Mouse (Mus musculus): ENCODE measurements at regions not wholly inside any gene's neighbourhood (a gene's known extent, or its start where the extent isn't known, plus 50 kb on each side); places are given as distances from the start of the nearest gene placed in this dataset.

DNA sequence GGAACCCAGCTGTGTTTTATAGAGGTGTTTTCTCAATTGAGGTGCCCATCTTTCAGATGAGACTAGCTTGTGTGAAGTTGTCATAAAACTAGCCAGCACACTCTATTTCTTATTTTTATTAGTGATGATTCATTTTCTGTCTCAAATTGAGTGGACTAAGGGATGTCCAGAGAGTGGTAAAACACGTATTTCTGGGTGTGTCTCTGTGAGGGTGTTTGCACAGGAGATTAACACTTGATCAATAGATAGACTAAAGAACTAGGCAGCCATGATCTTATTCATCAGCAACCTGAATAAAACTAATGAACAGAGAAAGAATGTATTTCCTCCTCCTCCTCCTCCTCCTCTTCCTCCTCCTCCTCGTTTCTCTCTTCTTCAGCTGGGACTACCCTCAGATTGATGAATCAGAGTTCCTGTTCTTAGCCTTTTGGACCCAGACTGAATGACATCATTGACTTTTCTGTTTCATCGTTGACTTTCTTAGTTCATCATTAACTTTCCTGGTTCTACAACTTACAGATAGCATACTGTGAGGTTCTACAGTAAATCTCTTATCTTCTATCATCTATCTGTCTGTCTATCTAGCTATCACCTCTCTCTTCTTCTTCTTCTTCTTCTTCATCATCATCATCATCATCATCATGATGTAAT, 70.0 kb upstream of the Raph1 start:
- Histone ChIP-seq H3K27ac (ENCODE audit: low read depth, low read length) (no peak overlapping the region), H3K9ac (no peak overlapping the region), H3K9me3 (ENCODE audit: low read length) (no peaks in the 10 kb centered on the region), H3K4me1 (ENCODE audit: insufficient read depth) (peaks cover 5% of the 10 kb centered on the region), H3K4me2 (ENCODE audit: low read depth) (no peak overlapping the region), H3K36me3 (ENCODE audit: insufficient read depth) (no peaks in the 10 kb centered on the region), H3K4me3 (ENCODE audit: low read depth, low read length) (no peak overlapping the region), H3K27me3 (ENCODE audit: insufficient read depth, low read length) (no peaks in the 10 kb centered on the region)
- 78% methylated on average over 3 of the region's 3 CpGs for WGBS
- DNase-seq = no peak
- ATAC-seq = no peak
- TF ChIP-seq CTCF (IDR thresholded peaks at IDR 0.05; ENCODE audit: low read depth) = no peak

DNA sequence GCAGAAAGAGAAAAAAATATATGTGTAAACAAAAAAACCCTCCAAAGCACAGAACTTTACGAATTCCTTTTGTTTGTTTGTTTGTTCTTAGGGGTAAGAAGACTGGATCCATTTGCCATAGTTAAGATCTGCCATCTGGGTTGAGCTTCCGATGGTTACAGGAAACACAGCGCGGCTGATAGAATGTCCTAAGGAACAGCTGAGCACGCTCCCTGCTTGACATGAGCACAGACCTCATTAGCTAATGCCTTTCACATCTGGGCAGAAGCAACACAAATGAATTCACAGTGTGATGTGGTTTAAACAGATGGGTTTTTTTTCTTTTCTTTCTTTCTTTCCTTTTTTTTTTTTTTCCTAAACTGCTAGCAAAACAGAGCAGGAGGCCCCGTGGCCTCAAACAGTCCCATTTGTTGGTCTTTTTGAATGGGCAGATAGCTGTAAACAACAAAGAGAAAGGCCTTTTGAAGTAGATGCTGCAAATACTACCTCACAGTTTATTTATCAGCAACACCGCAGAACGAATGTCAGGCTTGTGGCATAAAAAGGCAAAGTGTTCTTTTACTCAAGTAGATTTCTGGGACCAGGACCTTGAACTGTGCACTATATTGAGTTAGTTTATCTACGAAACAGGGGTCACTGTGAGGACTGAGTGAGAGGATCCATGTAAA, 61.0 kb upstream of the Raph1 start:
- H3K4me1 ChIP-seq (ENCODE audit: insufficient read depth) = no peaks in the 10 kb centered on the region
- H3K9me3 ChIP-seq (ENCODE audit: low read length) = no peaks in the 10 kb centered on the region
- WGBS = 28% methylated on average over 9 of the region's 9 CpGs
- H3K36me3 ChIP-seq (ENCODE audit: insufficient read depth) = no peaks in the 10 kb centered on the region
- no peak for TF ChIP-seq CTCF (IDR thresholded peaks at IDR 0.05; ENCODE audit: low read depth)
- no peak overlapping the region for H3K4me3 ChIP-seq (ENCODE audit: low read depth, low read length)
- H3K9ac ChIP-seq = no peak overlapping the region
- H3K27ac ChIP-seq (ENCODE audit: low read depth, low read length) = no peak overlapping the region
- no peaks in the 10 kb centered on the region for H3K27me3 ChIP-seq (ENCODE audit: insufficient read depth, low read length)
- no peak overlapping the region for H3K4me2 ChIP-seq (ENCODE audit: low read depth)
- DNase-seq = no peak
- ATAC-seq = no peak

GRCm38 (mm10) chr1:60627367-60627766, 60.5 kb upstream of the Raph1 start:
- H3K9me3 ChIP-seq (ENCODE audit: low read length) = no peaks in the 10 kb centered on the region
- no peaks in the 10 kb centered on the region for H3K4me1 ChIP-seq (ENCODE audit: insufficient read depth)
- WGBS = 27% methylated on average over 4 of the region's 4 CpGs
- H3K36me3 ChIP-seq (ENCODE audit: insufficient read depth) = no peaks in the 10 kb centered on the region
- H3K27ac ChIP-seq (ENCODE audit: low read depth, low read length) = no peak overlapping the region
- ATAC-seq (no peak), DNase-seq (no peak)
- H3K4me2 ChIP-seq (ENCODE audit: low read depth) = no peak overlapping the region
- no peak overlapping the region for H3K9ac ChIP-seq
- TF ChIP-seq CTCF (IDR thresholded peaks at IDR 0.05; ENCODE audit: low read depth) = no peak
- no peaks in the 10 kb centered on the region for H3K27me3 ChIP-seq (ENCODE audit: insufficient read depth, low read length)
- H3K4me3 ChIP-seq (ENCODE audit: low read depth, low read length) = no peak overlapping the region

DNA sequence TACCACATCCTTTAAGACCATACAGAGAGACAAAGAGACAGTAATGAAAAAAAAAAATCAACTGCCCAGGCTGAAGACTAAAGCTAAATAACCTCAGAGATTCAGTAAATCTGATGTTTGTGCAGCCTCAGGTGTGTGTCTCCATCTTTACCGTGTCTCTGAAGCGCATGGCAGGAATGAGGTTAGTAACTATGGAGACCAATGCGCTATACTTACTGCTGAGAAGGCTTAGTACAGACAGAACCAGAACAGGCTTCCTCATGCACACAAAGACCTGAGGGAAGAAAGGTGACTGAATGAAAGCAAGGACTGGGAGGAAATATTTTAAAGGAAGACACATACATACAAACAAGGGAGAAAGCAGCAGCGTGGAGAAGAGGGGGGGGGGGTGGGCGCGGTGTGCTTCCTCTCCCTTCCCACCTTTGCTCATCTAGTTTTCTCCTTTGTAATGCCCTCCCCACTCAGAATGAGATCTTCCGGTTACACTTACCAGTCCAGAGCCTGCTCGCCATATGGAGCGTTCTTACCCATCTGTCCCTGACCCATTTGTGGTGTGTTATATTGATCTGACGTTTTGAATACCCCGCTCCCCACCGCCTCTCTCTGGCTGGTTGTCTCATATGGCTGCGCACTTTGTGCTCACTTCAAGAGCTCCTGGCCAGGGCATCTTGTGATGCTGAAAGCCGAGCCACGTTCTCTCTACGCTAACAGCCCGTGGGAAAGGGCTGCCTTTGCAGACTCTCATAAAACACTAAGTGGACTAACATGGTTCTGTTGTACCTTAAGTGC, 59.0 kb upstream of the Raph1 start:
- Histone ChIP-seq H3K9me3 (ENCODE audit: low read length) (no peaks in the 10 kb centered on the region), H3K36me3 (ENCODE audit: insufficient read depth) (no peaks in the 10 kb centered on the region), H3K27ac (ENCODE audit: low read depth, low read length) (peak overlapping the region; percentile 50), H3K27me3 (ENCODE audit: insufficient read depth, low read length) (no peaks in the 10 kb centered on the region), H3K9ac (no peak overlapping the region), H3K4me1 (ENCODE audit: insufficient read depth) (no peaks in the 10 kb centered on the region), H3K4me2 (ENCODE audit: low read depth) (peak overlapping the region; percentile 26), H3K4me3 (ENCODE audit: low read depth, low read length) (no peak overlapping the region)
- WGBS = 54% methylated on average over 17 of the region's 17 CpGs
- ATAC-seq (peak; percentile 92), DNase-seq (peak; percentile 59)
- TF ChIP-seq CTCF (IDR thresholded peaks at IDR 0.05; ENCODE audit: low read depth) = no peak

DNA sequence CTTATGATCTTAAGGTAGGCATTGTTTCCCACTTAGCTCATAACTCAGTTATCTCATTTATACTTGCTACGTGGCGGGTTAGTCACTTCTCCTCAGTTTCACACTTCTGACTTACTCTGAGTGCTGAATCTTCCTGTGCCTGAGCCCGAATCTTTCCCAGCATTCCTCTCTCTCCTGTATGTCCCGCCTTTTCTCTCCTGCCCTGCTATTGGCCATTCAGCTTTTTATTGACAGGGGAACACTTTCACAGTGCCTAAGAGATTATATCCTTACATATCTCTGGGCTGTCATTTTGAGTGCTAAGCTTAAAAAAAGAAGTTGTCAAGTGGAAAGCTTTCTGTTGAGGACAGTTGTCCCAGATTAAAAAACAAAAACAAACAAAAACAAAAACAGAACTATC, 57.3 kb upstream of the Raph1 start:
- ATAC-seq (no peak), DNase-seq (no peak)
- Histone ChIP-seq H3K4me1 (ENCODE audit: insufficient read depth) (no peaks in the 10 kb centered on the region), H3K4me2 (ENCODE audit: low read depth) (no peak overlapping the region), H3K9ac (no peak overlapping the region), H3K27me3 (ENCODE audit: insufficient read depth, low read length) (no peaks in the 10 kb centered on the region), H3K4me3 (ENCODE audit: low read depth, low read length) (no peak overlapping the region), H3K36me3 (ENCODE audit: insufficient read depth) (no peaks in the 10 kb centered on the region), H3K9me3 (ENCODE audit: low read length) (no peaks in the 10 kb centered on the region), H3K27ac (ENCODE audit: low read depth, low read length) (no peak overlapping the region)
- 91% methylated on average over 4 of the region's 4 CpGs for WGBS
- no peak for TF ChIP-seq CTCF (IDR thresholded peaks at IDR 0.05; ENCODE audit: low read depth)

- DNase-seq = no peak
- no peak for ATAC-seq
- H3K4me1 ChIP-seq (ENCODE audit: insufficient read depth) = no peaks in the 10 kb centered on the region
Observed at GRCm38 (mm10) chr1:60623440-60624016, 56.6 kb upstream of the Raph1 start.

DNA sequence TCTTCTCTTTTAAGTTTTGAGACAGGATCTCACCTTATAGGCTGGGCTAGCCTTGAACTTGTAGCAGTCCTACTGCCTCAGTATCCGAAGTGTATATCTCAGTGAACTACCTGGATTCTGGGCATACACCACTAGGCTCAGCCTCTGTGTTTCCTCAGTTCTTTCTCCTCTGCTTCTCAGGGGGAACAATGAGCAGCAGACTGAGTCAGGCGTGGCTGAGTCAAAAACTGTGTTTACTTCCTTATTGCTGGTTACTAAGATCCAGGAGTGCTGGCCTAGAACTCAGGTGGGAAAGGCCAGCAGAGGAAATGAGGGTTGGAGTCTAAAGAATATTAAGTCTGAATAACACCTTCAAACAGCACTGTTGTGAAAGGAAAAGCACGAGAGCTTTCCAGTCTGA, 54.9 kb upstream of the Raph1 start:
- no peaks in the 10 kb centered on the region for H3K27me3 ChIP-seq (ENCODE audit: insufficient read depth, low read length)
- ATAC-seq (no peak), DNase-seq (no peak)
- H3K4me3 ChIP-seq (ENCODE audit: low read depth, low read length) = no peak overlapping the region
- no peaks in the 10 kb centered on the region for H3K9me3 ChIP-seq (ENCODE audit: low read length)
- no peak for TF ChIP-seq CTCF (IDR thresholded peaks at IDR 0.05; ENCODE audit: low read depth)
- 75% methylated on average over 3 of the region's 3 CpGs for WGBS
- H3K4me2 ChIP-seq (ENCODE audit: low read depth) = no peak overlapping the region
- H3K4me1 ChIP-seq (ENCODE audit: insufficient read depth) = no peaks in the 10 kb centered on the region
- H3K9ac ChIP-seq = no peak overlapping the region
- no peak overlapping the region for H3K27ac ChIP-seq (ENCODE audit: low read depth, low read length)
- no peaks in the 10 kb centered on the region for H3K36me3 ChIP-seq (ENCODE audit: insufficient read depth)

More at GRCm38 (mm10) chr1:60623440-60624016, 56.6 kb upstream of the Raph1 start:
- Histone ChIP-seq H3K27me3 (ENCODE audit: insufficient read depth, low read length) (no peaks in the 10 kb centered on the region), H3K9me3 (ENCODE audit: low read length) (no peaks in the 10 kb centered on the region), H3K4me2 (ENCODE audit: low read depth) (no peak overlapping the region), H3K4me3 (ENCODE audit: low read depth, low read length) (no peak overlapping the region), H3K27ac (ENCODE audit: low read depth, low read length) (no peak overlapping the region), H3K9ac (no peak overlapping the region), H3K36me3 (ENCODE audit: insufficient read depth) (no peaks in the 10 kb centered on the region)
- WGBS = 87% methylated on average over 3 of the region's 3 CpGs
- no peak for TF ChIP-seq CTCF (IDR thresholded peaks at IDR 0.05; ENCODE audit: low read depth)

All from forebrain, postnatal 0 days (tissue).